Mouse (Mus musculus): ENCODE data around the gene Ankrd33. TPM values are rescaled to one million over a fixed set of nuclear protein-coding genes. Genes with fewer than 3 reads are reported as not detected.

Ankrd33 gene
- polyA plus RNA-seq, 1 experiment from 2014 or later, result not detected

- Histone ChIP-seq H3K27ac (peak overlapping the region; percentile 46; the same call in 1 of the 2 replicates), H3K4me2 (replicated peaks) (peak overlapping the region; percentile 90), H3K4me1 (peaks cover 58% of the 10 kb centered on the region), H3K36me3 (no peaks in the 10 kb centered on the region), H3K4me3 (peak overlapping the region; percentile 95), H3K27me3 (no peaks in the 10 kb centered on the region), H3K9me3 (no peaks in the 10 kb centered on the region), H3K9ac (peak overlapping the region; percentile 94)
- WGBS, result 4% methylated on average over 26 of the region's 26 CpGs
- ATAC-seq (ENCODE audit: insufficient number of reproducible peaks, insufficient read depth, low FRiP score, low TSS enrichment), result 0 out of 2 replicates have a peak, but pooled peaks have one; percentile 13
Observed at GRCm38 (mm10) chr15:101076071-101077000, 39.2 kb upstream of the Ankrd33 start.

GRCm38 (mm10) chr15:101077001-101077812 lies 38.3 kb upstream of the Ankrd33 start:
- Histone ChIP-seq H3K4me1 (peaks cover 64% of the 10 kb centered on the region), H3K4me2 (replicated peaks) (peak overlapping the region; percentile 90), H3K27ac (peak overlapping the region; percentile 90), H3K4me3 (peak overlapping the region; percentile 95), H3K36me3 (no peaks in the 10 kb centered on the region), H3K9ac (peak overlapping the region; percentile 94), H3K9me3 (no peaks in the 10 kb centered on the region), H3K27me3 (no peaks in the 10 kb centered on the region)
- WGBS, result under 1% methylated on average over 33 of the region's 34 CpGs
- no peak for ATAC-seq (ENCODE audit: insufficient number of reproducible peaks, insufficient read depth, low FRiP score, low TSS enrichment)

GRCm38 (mm10) chr15:101077813-101078730 lies 37.5 kb upstream of the Ankrd33 start, which contains the start of gene Fignl2:
Gene Fignl2, minus strand, starts transcription at chr15:101078567.
- peak within 1 kb of the TSS; percentile 95 for H3K4me3 ChIP-seq
- peaks cover 62% of the 10 kb centered on the region for H3K4me1 ChIP-seq
- no peak for ATAC-seq (ENCODE audit: insufficient number of reproducible peaks, insufficient read depth, low FRiP score, low TSS enrichment)
- H3K9me3 ChIP-seq, result no peaks in the 10 kb centered on the region
- no peaks in the 10 kb centered on the region for H3K36me3 ChIP-seq
- under 1% methylated on average over 73 of the region's 96 CpGs for WGBS
- peak within 1 kb of the TSS; percentile 90 for H3K27ac ChIP-seq
- no peaks in the 10 kb centered on the region for H3K27me3 ChIP-seq
- H3K4me2 ChIP-seq (replicated peaks), result peak within 1 kb of the TSS; percentile 90
- H3K9ac ChIP-seq, result peak within 1 kb of the TSS; percentile 94

- Histone ChIP-seq H3K9ac (peak overlapping the region; percentile 94), H3K27ac (peak overlapping the region; percentile 90), H3K27me3 (no peaks in the 10 kb centered on the region), H3K4me3 (peak overlapping the region; percentile 95), H3K4me1 (peaks cover 57% of the 10 kb centered on the region), H3K36me3 (no peaks in the 10 kb centered on the region), H3K9me3 (no peaks in the 10 kb centered on the region), H3K4me2 (replicated peaks) (peak overlapping the region; percentile 90)
- peak; percentile 57; the same call in 1 of the 2 replicates for ATAC-seq (ENCODE audit: insufficient number of reproducible peaks, insufficient read depth, low FRiP score, low TSS enrichment)
- under 1% methylated on average over 28 of the region's 30 CpGs for WGBS
Observed at GRCm38 (mm10) chr15:101078731-101079156, 36.8 kb upstream of the Ankrd33 start.

- Histone ChIP-seq H3K27me3 (no peaks in the 10 kb centered on the region), H3K9ac (no peak overlapping the region), H3K27ac (no peak overlapping the region), H3K4me1 (peaks cover 51% of the 10 kb centered on the region), H3K4me3 (no peak overlapping the region), H3K36me3 (no peaks in the 10 kb centered on the region), H3K9me3 (no peaks in the 10 kb centered on the region), H3K4me2 (replicated peaks) (no peak overlapping the region)
- 76% methylated on average over 9 of the region's 9 CpGs for WGBS
- ATAC-seq (ENCODE audit: insufficient number of reproducible peaks, insufficient read depth, low FRiP score, low TSS enrichment), result no peak
Observed at GRCm38 (mm10) chr15:101080031-101080520, 35.5 kb upstream of the Ankrd33 start.

- no peak overlapping the region for H3K4me2 ChIP-seq (replicated peaks)
- no peak overlapping the region for H3K4me3 ChIP-seq
- H3K27me3 ChIP-seq, result no peaks in the 10 kb centered on the region
- no peaks in the 10 kb centered on the region for H3K9me3 ChIP-seq
- H3K9ac ChIP-seq, result no peak overlapping the region
- H3K27ac ChIP-seq, result peak overlapping the region; percentile 69; the same call in 1 of the 2 replicates
- ATAC-seq (ENCODE audit: insufficient number of reproducible peaks, insufficient read depth, low FRiP score, low TSS enrichment), result no peak
- H3K36me3 ChIP-seq, result no peaks in the 10 kb centered on the region
- WGBS, result 60% methylated on average over 7 of the region's 7 CpGs
- H3K4me1 ChIP-seq, result peaks cover 40% of the 10 kb centered on the region
Observed at GRCm38 (mm10) chr15:101081035-101081548, 34.5 kb upstream of the Ankrd33 start.

GRCm38 (mm10) chr15:101082236-101082635 lies 33.3 kb upstream of the Ankrd33 start:
- peak; percentile 57 for ATAC-seq (ENCODE audit: insufficient number of reproducible peaks, insufficient read depth, low FRiP score, low TSS enrichment)
- Histone ChIP-seq H3K9ac (no peak overlapping the region), H3K4me2 (replicated peaks) (0 out of 2 replicates have a peak overlapping the region, but pooled peaks have one; percentile 2), H3K27me3 (no peaks in the 10 kb centered on the region), H3K9me3 (no peaks in the 10 kb centered on the region), H3K4me1 (peaks cover 29% of the 10 kb centered on the region), H3K4me3 (no peak overlapping the region), H3K36me3 (no peaks in the 10 kb centered on the region), H3K27ac (peak overlapping the region; percentile 69)
- 42% methylated on average over 4 of the region's 4 CpGs for WGBS

- peaks cover 25% of the 10 kb centered on the region for H3K4me1 ChIP-seq
- no peaks in the 10 kb centered on the region for H3K9me3 ChIP-seq
- H3K36me3 ChIP-seq, result no peaks in the 10 kb centered on the region
- WGBS, result 68% methylated on average over 10 of the region's 10 CpGs
- no peak overlapping the region for H3K27ac ChIP-seq
- no peak overlapping the region for H3K4me2 ChIP-seq (replicated peaks)
- ATAC-seq (ENCODE audit: insufficient number of reproducible peaks, insufficient read depth, low FRiP score, low TSS enrichment), result no peak
- H3K27me3 ChIP-seq, result no peaks in the 10 kb centered on the region
- H3K9ac ChIP-seq, result no peak overlapping the region
- H3K4me3 ChIP-seq, result no peak overlapping the region
Observed at GRCm38 (mm10) chr15:101084499-101084898, 31.1 kb upstream of the Ankrd33 start.

- Histone ChIP-seq H3K27ac (peak overlapping the region; percentile 31; the same call in 1 of the 2 replicates), H3K4me3 (no peak overlapping the region), H3K36me3 (no peaks in the 10 kb centered on the region), H3K4me2 (replicated peaks) (no peak overlapping the region), H3K9me3 (no peaks in the 10 kb centered on the region), H3K4me1 (peaks cover 14% of the 10 kb centered on the region), H3K9ac (no peak overlapping the region), H3K27me3 (no peaks in the 10 kb centered on the region)
- 67% methylated on average over 9 of the region's 9 CpGs for WGBS
- no peak for ATAC-seq (ENCODE audit: insufficient number of reproducible peaks, insufficient read depth, low FRiP score, low TSS enrichment)
Observed at GRCm38 (mm10) chr15:101086451-101086850, 29.1 kb upstream of the Ankrd33 start.

GRCm38 (mm10) chr15:101086956-101087355 lies 28.6 kb upstream of the Ankrd33 start:
- 73% methylated on average over 3 of the region's 3 CpGs for whole genome bisulfite sequencing
- peaks cover 9% of the 10 kb centered on the region for H3K4me1 ChIP-seq
- no peak for ATAC-seq (ENCODE audit: insufficient number of reproducible peaks, insufficient read depth, low FRiP score, low TSS enrichment)
- no peak overlapping the region for H3K4me3 ChIP-seq
- H3K4me2 ChIP-seq (replicated peaks), result no peak overlapping the region
- peak overlapping the region; percentile 31; the same call in 1 of the 2 replicates for H3K27ac ChIP-seq
- no peaks in the 10 kb centered on the region for H3K27me3 ChIP-seq
- no peaks in the 10 kb centered on the region for H3K36me3 ChIP-seq
- H3K9ac ChIP-seq, result no peak overlapping the region
- no peaks in the 10 kb centered on the region for H3K9me3 ChIP-seq
